Mouse (Mus musculus) frontal cortex, postnatal 14 days (tissue): ENCODE data around the gene Golm1.

Experiments used
- DNase-seq, 2 experiments: peaks; one replicate each; pipeline ENCODE4 v3.0.0; 2022; ENCODE audit warnings: low spot score in 2 of 2

Gene Golm1

GRCm38 (mm10) chr13:59676316-59677229 is 962 bp upstream of the Golm1 start:
- no peak for DNase-seq

GRCm38 (mm10) chr13:59674761-59675150 is 855 bp downstream of the Golm1 start:
- DNase-seq: no peak

- no peak for DNase-seq
Observed at GRCm38 (mm10) chr13:59674215-59674614, 1.4 kb downstream of the Golm1 start.

- no peak for DNase-seq
Observed at GRCm38 (mm10) chr13:59673597-59673996, 2.0 kb downstream of the Golm1 start.

GRCm38 (mm10) chr13:59672248-59672647 is 3.4 kb downstream of the Golm1 start:
- peak in 1 of 2 experiments; percentile 24 for DNase-seq

- DNase-seq: no peak
Observed at GRCm38 (mm10) chr13:59671521-59671920, 4.1 kb downstream of the Golm1 start.

- no peak for DNase-seq
Observed at GRCm38 (mm10) chr13:59669946-59670345, 5.7 kb downstream of the Golm1 start.

- no peak for DNase-seq
Observed at GRCm38 (mm10) chr13:59668501-59669093, 7.0 kb downstream of the Golm1 start.

GRCm38 (mm10) chr13:59667763-59668162 is 7.8 kb downstream of the Golm1 start:
- DNase-seq: no peak

GRCm38 (mm10) chr13:59663939-59664712 is 11.5 kb downstream of the Golm1 start:
- DNase-seq: no peak

GRCm38 (mm10) chr13:59661966-59662365 is 13.6 kb downstream of the Golm1 start:
- DNase-seq: no peak

- no peak for DNase-seq
Observed at GRCm38 (mm10) chr13:59661387-59661786, 14.2 kb downstream of the Golm1 start.

- DNase-seq: no peak
Observed at GRCm38 (mm10) chr13:59660371-59660770, 15.2 kb downstream of the Golm1 start.

GRCm38 (mm10) chr13:59657781-59658180 is 17.8 kb downstream of the Golm1 start:
- DNase-seq: no peak

GRCm38 (mm10) chr13:59656975-59657388 is 18.6 kb downstream of the Golm1 start:
- no peak for DNase-seq

- no peak for DNase-seq
Observed at GRCm38 (mm10) chr13:59656316-59656832, 19.2 kb downstream of the Golm1 start.

GRCm38 (mm10) chr13:59655718-59656315 is 19.8 kb downstream of the Golm1 start:
- no peak for DNase-seq

GRCm38 (mm10) chr13:59654465-59654864 is 21.1 kb downstream of the Golm1 start:
- DNase-seq: no peak

- no peak for DNase-seq
Observed at GRCm38 (mm10) chr13:59653136-59653535, 22.5 kb downstream of the Golm1 start.

GRCm38 (mm10) chr13:59652651-59653050 is 23.0 kb downstream of the Golm1 start:
- no peak for DNase-seq

- DNase-seq: no peak
Observed at GRCm38 (mm10) chr13:59649781-59650180, 25.8 kb downstream of the Golm1 start.

- DNase-seq: no peak
Observed at GRCm38 (mm10) chr13:59648598-59648997, 27.0 kb downstream of the Golm1 start.
